Mouse (Mus musculus): ENCODE measurements around the gene Ret.

DNA sequence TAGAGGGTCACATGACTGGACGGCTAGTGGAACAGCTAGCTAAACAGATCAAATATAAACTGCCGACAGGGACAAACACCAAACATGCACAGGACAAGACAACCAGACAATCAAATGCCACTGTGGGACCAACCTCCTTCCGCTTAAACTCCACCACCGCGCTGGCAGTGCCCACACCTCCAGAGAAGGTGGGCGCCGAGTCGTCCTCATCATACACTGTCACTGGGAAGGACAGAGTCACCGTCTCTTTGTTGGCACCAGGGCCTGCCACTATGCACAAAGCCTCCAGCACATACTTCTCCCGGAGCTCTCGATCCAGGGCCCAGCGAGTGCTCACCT is 17.5 kb downstream of the Ret start:
- no peak for TF ChIP-seq POLR2A (IDR thresholded peaks at IDR 0.05; ENCODE audit: low read depth, low read length)
- no peak for TF ChIP-seq CTCF (conservative IDR thresholded peaks at IDR 0.05; ENCODE audit: insufficient read depth, insufficient read length, low read depth, low read length)

Measured in kidney, adult 2 months (tissue).